Mouse (Mus musculus) MEL (cell line): ENCODE data around the gene Slc30a2. TPM values are rescaled to one million over a fixed set of nuclear protein-coding genes. Genes with fewer than 3 reads are reported as not detected.

ENCODE experiments used
- DNase-seq: peaks from one replicate; pipeline ENCODE4 v3.0.0; 2011; ENCODE audit warnings: low read depth, low spot score
- H3K27ac ChIP-seq: 2 replicates; pipeline ENCODE4 v1.5.1; 2012; ENCODE audit warnings: low read depth, mild to moderate bottlenecking, control low read depth, low read length, moderate library complexity; ENCODE audit not compliant: control insufficient read depth
- H3K27me3 ChIP-seq, 2 experiments: fragments of 150-350 bp in 1 of 2; sonication (generic) in 1 of 2; 2 replicates each; pipeline ENCODE4 v1.6.1; 2012; ENCODE audit warnings: low read length in 2 of 2, mild to moderate bottlenecking in 2 of 2, improper control_type of control experiment in 1 of 2, moderate library complexity in 1 of 2; ENCODE audit not compliant: insufficient read depth in 2 of 2, control insufficient read depth in 1 of 2
- H3K36me3 ChIP-seq, 2 experiments: 2 replicates each; pipeline ENCODE4 v1.6.1; 2012 to 2014; ENCODE audit warnings: low read length in 2 of 2, improper control_type of control experiment in 1 of 2, inconsistent platforms in 1 of 2, mild to moderate bottlenecking in 1 of 2; ENCODE audit not compliant: insufficient read depth in 2 of 2, control insufficient read depth in 1 of 2
- H3K4me1 ChIP-seq, 2 experiments: fragments of 150-350 bp in 1 of 2; sonication (generic) in 1 of 2; 2 replicates each; pipeline ENCODE4 v1.6.1; 2012; ENCODE audit warnings: low read length in 2 of 2, improper control_type of control experiment in 1 of 2, mild to moderate bottlenecking in 1 of 2; ENCODE audit not compliant: insufficient read depth in 2 of 2, control insufficient read depth in 1 of 2
- H3K4me3 ChIP-seq, 2 experiments: fragments of 150-350 bp in 1 of 2; sonication (generic) in 1 of 2; 2 replicates each; pipeline ENCODE4 v1.5.1; 2012; ENCODE audit warnings: low read depth in 2 of 2, low read length in 2 of 2, mild to moderate bottlenecking in 2 of 2, moderate library complexity in 2 of 2, control low read depth in 1 of 2, improper control_type of control experiment in 1 of 2; ENCODE audit not compliant: control insufficient read depth in 1 of 2, insufficient read depth in 1 of 2
- H3K79me2 ChIP-seq: 2 replicates; pipeline ENCODE4 v1.6.1; 2012; ENCODE audit warnings: mild to moderate bottlenecking, low read length, moderate library complexity; ENCODE audit not compliant: control insufficient read depth, poor library complexity, insufficient read depth
- H3K9ac ChIP-seq: 2 replicates; pipeline ENCODE4 v1.6.1; 2012; ENCODE audit warnings: low read depth, mild to moderate bottlenecking, control low read depth, low read length, moderate library complexity; ENCODE audit not compliant: control insufficient read depth, poor library complexity, severe bottlenecking
- H3K9me3 ChIP-seq: fragments of 150-350 bp; sonication (generic); replicated peaks from 2 replicates; pipeline ENCODE4 v1.6.1; 2012; ENCODE audit warnings: mild to moderate bottlenecking, low read length, improper control_type of control experiment, moderate library complexity; ENCODE audit not compliant: insufficient read depth
- BHLHE40 ChIP-seq: IDR thresholded peaks from 2 replicates; pipeline ENCODE4 v1.6.1; 2012; ENCODE audit warnings: low read depth, mild to moderate bottlenecking, inconsistent platforms, low read length, improper control_type of control experiment, borderline replicate concordance
- CHD1 ChIP-seq: IDR thresholded peaks from 2 replicates; pipeline ENCODE4 v1.6.1; 2012; ENCODE audit warnings: low read depth, mild to moderate bottlenecking, inconsistent platforms, low read length, improper control_type of control experiment
- EP300 ChIP-seq, 2 experiments: IDR thresholded peaks; 2 replicates each; pipeline ENCODE4 v1.6.1; 2011; ENCODE audit warnings: improper control_type of control experiment in 2 of 2, low read length in 2 of 2, low read depth in 1 of 2, mild to moderate bottlenecking in 1 of 2
- ETS1 ChIP-seq: IDR thresholded peaks from 2 replicates; pipeline ENCODE4 v1.6.1; 2012; ENCODE audit warnings: low read depth, mild to moderate bottlenecking, inconsistent platforms, low read length, improper control_type of control experiment, moderate library complexity
- GATA1 ChIP-seq: IDR thresholded peaks from 2 replicates; pipeline ENCODE4 v1.6.1; 2011; ENCODE audit warnings: low read depth, low read length, improper control_type of control experiment
- HCFC1 ChIP-seq: IDR thresholded peaks from 2 replicates; pipeline ENCODE4 v1.6.1; 2012; ENCODE audit warnings: low read depth, mild to moderate bottlenecking, inconsistent platforms, low read length, improper control_type of control experiment, moderate library complexity
- JUND ChIP-seq: IDR thresholded peaks from 2 replicates; pipeline ENCODE4 v1.6.1; 2011; ENCODE audit warnings: low read depth, mild to moderate bottlenecking, improper control_type of control experiment, low read length
- KAT2A ChIP-seq: conservative IDR thresholded peaks from 2 replicates; pipeline ENCODE4 v1.6.1; 2012; ENCODE audit warnings: low read depth, low read length, improper control_type of control experiment, inconsistent platforms
- MAFK ChIP-seq: IDR thresholded peaks from 2 replicates; pipeline ENCODE4 v1.6.1; 2011; ENCODE audit warnings: low read depth, mild to moderate bottlenecking, low read length, improper control_type of control experiment, borderline replicate concordance
- MAX ChIP-seq: IDR thresholded peaks from 2 replicates; pipeline ENCODE4 v1.6.1; 2011; ENCODE audit warnings: low read length, improper control_type of control experiment
- MAZ ChIP-seq: IDR thresholded peaks from 2 replicates; pipeline ENCODE4 v1.6.1; 2012; ENCODE audit warnings: low read depth, mild to moderate bottlenecking, inconsistent platforms, low read length, improper control_type of control experiment
- MXI1 ChIP-seq: IDR thresholded peaks from 2 replicates; pipeline ENCODE4 v1.6.1; 2011; ENCODE audit warnings: mild to moderate bottlenecking, low read depth, low read length, improper control_type of control experiment
- MYB ChIP-seq: IDR thresholded peaks from 2 replicates; pipeline ENCODE4 v1.6.1; 2011; ENCODE audit warnings: mild to moderate bottlenecking, low read depth, low read length, improper control_type of control experiment
- NRF1 ChIP-seq: IDR thresholded peaks from 2 replicates; pipeline ENCODE4 v1.6.1; 2014; ENCODE audit warnings: low read depth, mild to moderate bottlenecking, inconsistent platforms, low read length, improper control_type of control experiment, moderate library complexity; ENCODE audit not compliant: poor library complexity, insufficient read depth, severe bottlenecking
- POLR2A ChIP-seq, 2 experiments: IDR thresholded peaks; 2 replicates each; pipeline ENCODE4 v1.6.1; 2011 to 2012; ENCODE audit warnings: low read length in 2 of 2, mild to moderate bottlenecking in 2 of 2, control low read depth in 1 of 2, improper control_type of control experiment in 1 of 2, low read depth in 1 of 2, moderate library complexity in 1 of 2; ENCODE audit not compliant: control insufficient read depth in 1 of 2, insufficient read depth in 1 of 2, poor library complexity in 1 of 2
- POLR2AphosphoS2 ChIP-seq: IDR thresholded peaks from 2 replicates; pipeline ENCODE4 v1.6.1; 2011; ENCODE audit warnings: low read length, improper control_type of control experiment
- RAD21 ChIP-seq: IDR thresholded peaks from 2 replicates; pipeline ENCODE4 v1.6.1; 2011; ENCODE audit warnings: mild to moderate bottlenecking, low read depth, low read length, improper control_type of control experiment
- SIN3A ChIP-seq: IDR thresholded peaks from 2 replicates; pipeline ENCODE4 v1.6.1; 2012; ENCODE audit warnings: low read length, improper control_type of control experiment, inconsistent platforms
- TCF12 ChIP-seq: IDR thresholded peaks from 2 replicates; pipeline ENCODE4 v1.6.1; 2014; ENCODE audit warnings: low read depth, mild to moderate bottlenecking, inconsistent platforms, low read length, improper control_type of control experiment, moderate library complexity
- UBTF ChIP-seq: IDR thresholded peaks from 2 replicates; pipeline ENCODE4 v1.6.1; 2012; ENCODE audit warnings: low read depth, mild to moderate bottlenecking, inconsistent platforms, low read length, improper control_type of control experiment, moderate library complexity, borderline replicate concordance; ENCODE audit not compliant: insufficient read depth
- USF2 ChIP-seq, 2 experiments: IDR thresholded peaks; 2 replicates each; pipeline ENCODE4 v1.6.1; 2011 to 2012; ENCODE audit warnings: improper control_type of control experiment in 2 of 2, low read length in 2 of 2, borderline replicate concordance in 1 of 2, inconsistent platforms in 1 of 2, low read depth in 1 of 2, mild to moderate bottlenecking in 1 of 2; ENCODE audit not compliant: insufficient read depth in 1 of 2
- ZC3H11A ChIP-seq: IDR thresholded peaks from 2 replicates; pipeline ENCODE4 v1.6.1; 2012; ENCODE audit warnings: low read depth, mild to moderate bottlenecking, inconsistent platforms, low read length, improper control_type of control experiment
- ZMIZ1 ChIP-seq: IDR thresholded peaks from 2 replicates; pipeline ENCODE4 v1.6.1; 2012; ENCODE audit warnings: low read depth, mild to moderate bottlenecking, inconsistent platforms, low read length, improper control_type of control experiment, moderate library complexity
- ZNF384 ChIP-seq: IDR thresholded peaks from 2 replicates; pipeline ENCODE4 v1.6.1; 2012; ENCODE audit warnings: low read depth, mild to moderate bottlenecking, inconsistent platforms, low read length, improper control_type of control experiment
- polyA plus RNA-seq, 2 experiments: library from polyadenylated mRNA; stranded (reverse) in 1 of 2; unstranded in 1 of 2; fragments of >175 nt in 1 of 2; fragments of >200 nt in 1 of 2; gene quantifications; 2 replicates each; pipeline versions ENCODE4 v1.2.1 to v1.2.4; 2012; ENCODE audit warnings: low replicate concordance in 2 of 2, low read depth in 1 of 2; ENCODE audit not compliant: insufficient read length in 2 of 2, insufficient read depth in 1 of 2, missing spikeins in 1 of 2
- total RNA-seq: library from RNA; depleted of rRNA; stranded (reverse); fragments of 300-350 nt; gene quantifications from 2 replicates; pipeline ENCODE4 v1.2.3, GENCODE M21; 2012

The Slc30a2 gene
- total and polyA plus RNA-seq, 3 experiments, result 0.39 to 0.54 TPM; not detected in 1

- DNase-seq, result no peak
- H3K79me2 ChIP-seq, result no peaks in the 10 kb centered on the region
- no peaks in the 10 kb centered on the region for H3K4me1 ChIP-seq
- H3K4me3 ChIP-seq, result no peak overlapping the region
- H3K27me3 ChIP-seq, result peaks cover 0 to 5% of the 10 kb centered on the region in 2 experiments; a peak in 2 of 4 replicates
- H3K36me3 ChIP-seq, result no peaks in the 10 kb centered on the region
- H3K9me3 ChIP-seq, result no peaks in the 10 kb centered on the region
- no peak overlapping the region for H3K9ac ChIP-seq
- no peak overlapping the region for H3K27ac ChIP-seq
- TF ChIP-seq POLR2A (IDR thresholded peaks at IDR 0.05; ENCODE audit: control insufficient read depth in 1 of 2, insufficient read depth in 1 of 2, low read depth in 1 of 2, low read length in 2 of 2, poor library complexity in 1 of 2) (no peak), MYB (no peak), ZNF384 (no peak), NRF1 (no peak), RAD21 (no peak), MAZ (no peak), EP300 (IDR thresholded peaks at IDR 0.05; ENCODE audit: low read depth in 1 of 2, low read length in 2 of 2) (no peak), HCFC1 (no peak), TCF12 (no peak), USF2 (IDR thresholded peaks at IDR 0.05; ENCODE audit: borderline replicate concordance in 1 of 2, insufficient read depth in 1 of 2, low read depth in 1 of 2, low read length in 2 of 2) (no peak), MAX (no peak)
These were observed 22.3 kb downstream of the Slc30a2 start for GRCm38 (mm10) chr4:134365280-134365679.

- Histone ChIP-seq H3K4me3 (no peak overlapping the region), H3K36me3 (no peaks in the 10 kb centered on the region), H3K9ac (no peak overlapping the region), H3K9me3 (no peaks in the 10 kb centered on the region), H3K4me1 (no peaks in the 10 kb centered on the region), H3K27me3 (peaks cover 0 to 5% of the 10 kb centered on the region in 2 experiments; a peak in 2 of 4 replicates), H3K27ac (no peak overlapping the region), H3K79me2 (no peaks in the 10 kb centered on the region)
- no peak for TF ChIP-seq HCFC1
- no peak for TF ChIP-seq JUND
- no peak for TF ChIP-seq POLR2A (IDR thresholded peaks at IDR 0.05; ENCODE audit: control insufficient read depth in 1 of 2, insufficient read depth in 1 of 2, low read depth in 1 of 2, low read length in 2 of 2, poor library complexity in 1 of 2)
- TF ChIP-seq MAFK, result no peak
- no peak for TF ChIP-seq ZMIZ1
- TF ChIP-seq POLR2AphosphoS2, result no peak
- TF ChIP-seq MYB, result no peak
- no peak for TF ChIP-seq MXI1
- TF ChIP-seq RAD21, result no peak
- no peak for TF ChIP-seq GATA1
- TF ChIP-seq UBTF, result no peak
- no peak for TF ChIP-seq ETS1
- no peak for TF ChIP-seq ZC3H11A
- no peak for TF ChIP-seq CHD1
- TF ChIP-seq BHLHE40, result no peak
- no peak for TF ChIP-seq KAT2A
- TF ChIP-seq SIN3A, result no peak
- TF ChIP-seq ZNF384, result no peak
- no peak for DNase-seq
These were observed 27.8 kb downstream of the Slc30a2 start for GRCm38 (mm10) chr4:134370649-134371221.
